Mouse (Mus musculus): ENCODE data around the gene Zdhhc6. TPM values are rescaled to one million over a fixed set of nuclear protein-coding genes. Genes with fewer than 3 reads are reported as not detected.

The Zdhhc6 gene
- polyA plus RNA-seq, 1 experiment: 37.4 TPM

DNA sequence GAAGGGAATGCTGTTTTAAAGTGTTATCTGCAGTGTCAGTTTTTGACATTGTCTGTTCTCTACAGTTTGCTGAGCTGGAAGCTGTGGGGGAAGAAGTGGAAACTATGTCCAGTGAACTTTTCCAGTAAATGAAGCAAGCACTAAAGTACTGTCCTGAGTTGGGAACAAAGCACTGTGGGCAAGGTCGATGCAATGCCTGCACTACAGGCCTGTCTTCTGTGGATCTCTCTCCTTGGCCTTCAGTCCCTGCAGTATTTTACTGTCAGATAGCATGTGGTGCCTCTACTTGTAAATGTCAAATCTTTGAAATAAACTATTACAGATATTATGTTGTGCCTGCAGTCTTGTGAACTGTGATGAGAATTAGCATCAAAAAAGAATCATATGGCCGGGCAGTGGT is 19.5 kb downstream of the Zdhhc6 start:
- TF ChIP-seq MYOG (IDR thresholded peaks at IDR 0.05; ENCODE audit: control insufficient read depth in 1 of 3, insufficient read depth in 1 of 3, insufficient read length in 2 of 3, low read depth in 2 of 3): no peak
- TF ChIP-seq POLR2AphosphoS2 (IDR thresholded peaks at IDR 0.05; ENCODE audit: insufficient read length, low read depth): no peak
- no peak for TF ChIP-seq REST (IDR thresholded peaks at IDR 0.05; ENCODE audit: insufficient read depth, insufficient read length)
- TF ChIP-seq E2F4 (IDR thresholded peaks at IDR 0.05; ENCODE audit: insufficient read depth): no peak
- no peak for TF ChIP-seq USF1 (IDR thresholded peaks at IDR 0.05; ENCODE audit: low read depth)
- no peak for TF ChIP-seq SRF (IDR thresholded peaks at IDR 0.05; ENCODE audit: control insufficient read depth, insufficient read length, low read depth)
- TF ChIP-seq MYOD1 (IDR thresholded peaks at IDR 0.05; ENCODE audit: control insufficient read depth in 1 of 3, insufficient read length in 2 of 3, low read depth in 2 of 3): no peak
- TF ChIP-seq POLR2A (IDR thresholded peaks at IDR 0.05; ENCODE audit: insufficient read length, low read depth): no peak
- TF ChIP-seq TCF12 (IDR thresholded peaks at IDR 0.05; ENCODE audit: insufficient read depth, poor library complexity, severe bottlenecking): no peak
- no peak for TF ChIP-seq MAX (IDR thresholded peaks at IDR 0.05; ENCODE audit: low read depth)
- no peak for TF ChIP-seq CEBPB (IDR thresholded peaks at IDR 0.05; ENCODE audit: insufficient read depth, poor library complexity, severe bottlenecking)
- TF ChIP-seq TCF3 (IDR thresholded peaks at IDR 0.05; ENCODE audit: insufficient read length, low read depth): no peak
- Histone ChIP-seq H3K27me3 (ENCODE audit: control insufficient read depth, insufficient read depth, insufficient read length) (no peaks in the 10 kb centered on the region), H3K79me2 (ENCODE audit: control insufficient read depth, insufficient read depth) (no peaks in the 10 kb centered on the region), H3K36me3 (ENCODE audit: control insufficient read depth, insufficient read depth) (peaks cover 36% of the 10 kb centered on the region), H3K4me3 (no peak overlapping the region), H3K4me2 (ENCODE audit: low read depth) (no peak overlapping the region), H3ac (ENCODE audit: control insufficient read depth, insufficient read length) (no peak overlapping the region)

DNA sequence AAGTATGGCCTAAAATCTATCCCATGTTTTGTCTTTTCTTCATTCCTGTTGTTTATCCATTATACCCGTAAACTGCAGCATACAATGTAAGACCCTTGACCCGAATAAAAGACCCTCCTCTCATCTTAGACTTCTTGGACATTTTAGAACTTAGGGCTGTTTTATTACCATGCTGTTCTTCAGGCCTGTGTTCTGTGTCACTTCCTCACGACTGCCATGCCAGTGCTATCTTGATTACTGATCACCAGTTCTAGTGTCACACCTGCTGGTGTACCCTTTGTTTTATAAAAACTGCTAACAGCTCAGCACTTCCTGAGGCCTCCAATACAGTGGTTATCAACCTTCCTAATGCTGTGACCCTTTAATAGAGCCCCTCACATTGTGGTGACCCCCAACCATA is 20.3 kb downstream of the Zdhhc6 start:
- H3K4me2 ChIP-seq (ENCODE audit: low read depth): no peak overlapping the region
- H3ac ChIP-seq (ENCODE audit: control insufficient read depth, insufficient read length): no peak overlapping the region
- H3K36me3 ChIP-seq (ENCODE audit: control insufficient read depth, insufficient read depth): peaks cover 34% of the 10 kb centered on the region
- no peaks in the 10 kb centered on the region for H3K79me2 ChIP-seq (ENCODE audit: control insufficient read depth, insufficient read depth)
- TF ChIP-seq MAX (IDR thresholded peaks at IDR 0.05; ENCODE audit: low read depth) (no peak), MYOD1 (IDR thresholded peaks at IDR 0.05; ENCODE audit: control insufficient read depth in 1 of 3, insufficient read length in 2 of 3, low read depth in 2 of 3) (no peak), SRF (IDR thresholded peaks at IDR 0.05; ENCODE audit: control insufficient read depth, insufficient read length, low read depth) (no peak), MYOG (IDR thresholded peaks at IDR 0.05; ENCODE audit: control insufficient read depth in 1 of 3, insufficient read depth in 1 of 3, insufficient read length in 2 of 3, low read depth in 2 of 3) (no peak), TCF3 (IDR thresholded peaks at IDR 0.05; ENCODE audit: insufficient read length, low read depth) (no peak), REST (IDR thresholded peaks at IDR 0.05; ENCODE audit: insufficient read depth, insufficient read length) (no peak), TCF12 (IDR thresholded peaks at IDR 0.05; ENCODE audit: insufficient read depth, poor library complexity, severe bottlenecking) (no peak), USF1 (IDR thresholded peaks at IDR 0.05; ENCODE audit: low read depth) (no peak), E2F4 (IDR thresholded peaks at IDR 0.05; ENCODE audit: insufficient read depth) (no peak), POLR2AphosphoS2 (IDR thresholded peaks at IDR 0.05; ENCODE audit: insufficient read length, low read depth) (no peak)
- H3K27me3 ChIP-seq (ENCODE audit: control insufficient read depth, insufficient read depth, insufficient read length): no peaks in the 10 kb centered on the region
- no peak overlapping the region for H3K4me3 ChIP-seq

DNA sequence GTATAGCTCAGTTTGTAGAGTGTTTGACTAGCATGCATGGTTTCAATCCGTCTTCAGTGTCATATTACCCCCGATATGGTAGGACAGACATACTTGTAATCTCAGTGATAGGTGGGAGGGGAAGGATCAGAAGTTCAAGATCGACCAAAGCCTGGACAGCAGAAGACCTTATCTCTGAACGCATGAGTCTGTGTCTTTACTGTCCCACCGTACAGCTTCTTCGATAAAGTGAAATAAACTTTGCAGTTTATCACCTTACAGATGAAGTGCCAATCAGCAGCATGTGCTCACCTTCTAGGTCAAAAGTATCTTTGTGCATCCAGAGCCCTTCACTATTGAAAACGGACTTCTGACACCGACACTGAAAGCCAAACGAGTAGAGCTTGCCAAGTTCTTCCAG is 20.8 kb downstream of the Zdhhc6 start:
- H3K4me3 ChIP-seq: no peak overlapping the region
- TF ChIP-seq POLR2A (IDR thresholded peaks at IDR 0.05; ENCODE audit: insufficient read length, low read depth): no peak
- no peak for TF ChIP-seq USF1 (IDR thresholded peaks at IDR 0.05; ENCODE audit: low read depth)
- no peak for TF ChIP-seq SRF (IDR thresholded peaks at IDR 0.05; ENCODE audit: control insufficient read depth, insufficient read length, low read depth)
- TF ChIP-seq TCF12 (IDR thresholded peaks at IDR 0.05; ENCODE audit: insufficient read depth, poor library complexity, severe bottlenecking): no peak
- no peak for TF ChIP-seq MAX (IDR thresholded peaks at IDR 0.05; ENCODE audit: low read depth)
- TF ChIP-seq MYOG (IDR thresholded peaks at IDR 0.05; ENCODE audit: control insufficient read depth in 1 of 3, insufficient read depth in 1 of 3, insufficient read length in 2 of 3, low read depth in 2 of 3): no peak
- no peak for TF ChIP-seq TCF3 (IDR thresholded peaks at IDR 0.05; ENCODE audit: insufficient read length, low read depth)
- no peak for TF ChIP-seq MYOD1 (IDR thresholded peaks at IDR 0.05; ENCODE audit: control insufficient read depth in 1 of 3, insufficient read length in 2 of 3, low read depth in 2 of 3)
- TF ChIP-seq POLR2AphosphoS2 (IDR thresholded peaks at IDR 0.05; ENCODE audit: insufficient read length, low read depth): no peak
- TF ChIP-seq CEBPB (IDR thresholded peaks at IDR 0.05; ENCODE audit: insufficient read depth, poor library complexity, severe bottlenecking): no peak
- no peak for TF ChIP-seq E2F4 (IDR thresholded peaks at IDR 0.05; ENCODE audit: insufficient read depth)
- TF ChIP-seq REST (IDR thresholded peaks at IDR 0.05; ENCODE audit: insufficient read depth, insufficient read length): no peak
- H3K36me3 ChIP-seq (ENCODE audit: control insufficient read depth, insufficient read depth): peaks cover 29% of the 10 kb centered on the region
- no peak overlapping the region for H3K4me2 ChIP-seq (ENCODE audit: low read depth)
- H3K79me2 ChIP-seq (ENCODE audit: control insufficient read depth, insufficient read depth): no peaks in the 10 kb centered on the region
- H3ac ChIP-seq (ENCODE audit: control insufficient read depth, insufficient read length): no peak overlapping the region
- H3K27me3 ChIP-seq (ENCODE audit: control insufficient read depth, insufficient read depth, insufficient read length): no peaks in the 10 kb centered on the region

DNA sequence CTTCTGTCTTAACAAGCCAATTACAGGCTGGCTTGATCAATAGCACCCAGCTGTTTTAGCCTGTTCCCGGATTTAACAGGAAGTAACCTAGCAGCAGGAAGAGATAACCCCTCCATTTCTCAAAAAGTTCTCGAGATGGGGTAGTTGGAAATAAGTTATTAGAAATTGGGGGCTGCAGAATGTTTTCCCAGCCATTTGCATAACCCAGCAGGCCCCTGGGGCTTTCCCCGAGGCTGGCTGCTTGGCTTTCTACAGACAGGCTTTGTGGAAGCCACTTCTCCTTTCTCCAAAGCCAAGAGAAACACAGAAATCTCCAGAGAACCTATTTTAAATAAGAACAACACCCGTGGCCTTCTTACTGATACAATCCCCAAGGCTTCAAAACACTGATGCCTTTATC is 22.7 kb downstream of the Zdhhc6 start:
- H3ac ChIP-seq (ENCODE audit: control insufficient read depth, insufficient read length): no peak overlapping the region
- no peaks in the 10 kb centered on the region for H3K27me3 ChIP-seq (ENCODE audit: control insufficient read depth, insufficient read depth, insufficient read length)
- TF ChIP-seq REST (IDR thresholded peaks at IDR 0.05; ENCODE audit: insufficient read depth, insufficient read length): no peak
- no peak for TF ChIP-seq USF1 (IDR thresholded peaks at IDR 0.05; ENCODE audit: low read depth)
- no peak for TF ChIP-seq MAX (IDR thresholded peaks at IDR 0.05; ENCODE audit: low read depth)
- no peak for TF ChIP-seq POLR2AphosphoS2 (IDR thresholded peaks at IDR 0.05; ENCODE audit: insufficient read length, low read depth)
- TF ChIP-seq MYOD1 (IDR thresholded peaks at IDR 0.05; ENCODE audit: control insufficient read depth in 1 of 3, insufficient read length in 2 of 3, low read depth in 2 of 3): no peak
- peaks cover 17% of the 10 kb centered on the region for H3K36me3 ChIP-seq (ENCODE audit: control insufficient read depth, insufficient read depth)
- H3K79me2 ChIP-seq (ENCODE audit: control insufficient read depth, insufficient read depth): no peaks in the 10 kb centered on the region
- no peak overlapping the region for H3K4me2 ChIP-seq (ENCODE audit: low read depth)
- no peak overlapping the region for H3K4me3 ChIP-seq

All from myocyte (in vitro differentiated cells).